Mouse (Mus musculus): ENCODE measurements at regions not wholly inside any gene's neighbourhood (a gene's known extent, or its start where the extent isn't known, plus 50 kb on each side); places are given as distances from the start of the nearest gene placed in this dataset.

GRCm38 (mm10) chr1:137636321-137636944, 539.1 kb downstream of the Ptprc start:
- DNase-seq (ENCODE audit: low read depth): no peak

GRCm38 (mm10) chr1:137635781-137636180, 539.7 kb downstream of the Ptprc start:
- no peak for DNase-seq (ENCODE audit: low read depth)

GRCm38 (mm10) chr1:137631546-137631945, 544.0 kb downstream of the Ptprc start:
- no peak for DNase-seq (ENCODE audit: low read depth)

GRCm38 (mm10) chr1:137620672-137621071, 554.8 kb downstream of the Ptprc start:
- DNase-seq (ENCODE audit: low read depth): no peak

- no peak for DNase-seq (ENCODE audit: low read depth)
These were observed 557.3 kb downstream of the Ptprc start for GRCm38 (mm10) chr1:137618231-137618630.

GRCm38 (mm10) chr1:137617513-137617912, 558.0 kb downstream of the Ptprc start:
- DNase-seq (ENCODE audit: low read depth): no peak

- no peak for DNase-seq (ENCODE audit: low read depth)
These were observed 568.8 kb downstream of the Ptprc start for GRCm38 (mm10) chr1:137606716-137607115.

GRCm38 (mm10) chr1:137605890-137606663, 569.4 kb downstream of the Ptprc start:
- DNase-seq (ENCODE audit: low read depth): no peak

- DNase-seq (ENCODE audit: low read depth): no peak
These were observed 581.8 kb downstream of the Ptprc start for GRCm38 (mm10) chr1:137593732-137594131.

GRCm38 (mm10) chr1:137591891-137592290, 583.6 kb downstream of the Ptprc start:
- DNase-seq (ENCODE audit: low read depth): no peak

GRCm38 (mm10) chr1:137591295-137591694, 584.2 kb downstream of the Ptprc start:
- no peak for DNase-seq (ENCODE audit: low read depth)

- DNase-seq (ENCODE audit: low read depth): no peak
These were observed 586.9 kb downstream of the Ptprc start for GRCm38 (mm10) chr1:137588304-137589300.

- DNase-seq (ENCODE audit: low read depth): no peak
These were observed 587.9 kb downstream of the Ptprc start for GRCm38 (mm10) chr1:137587481-137588228.

GRCm38 (mm10) chr1:137584696-137585095, 590.8 kb downstream of the Ptprc start:
- DNase-seq (ENCODE audit: low read depth): no peak

- DNase-seq (ENCODE audit: low read depth): no peak
These were observed 591.3 kb downstream of the Ptprc start for GRCm38 (mm10) chr1:137584104-137584675.

- DNase-seq (ENCODE audit: low read depth): no peak
These were observed 597.9 kb downstream of the Ptprc start for GRCm38 (mm10) chr1:137577639-137578038.

- DNase-seq (ENCODE audit: low read depth): no peak
These were observed 599.3 kb downstream of the Ptprc start for GRCm38 (mm10) chr1:137576174-137576573.

- no peak for DNase-seq (ENCODE audit: low read depth)
These were observed 600.1 kb downstream of the Ptprc start for GRCm38 (mm10) chr1:137575380-137575779.

- DNase-seq (ENCODE audit: low read depth): no peak
These were observed 603.3 kb downstream of the Ptprc start for GRCm38 (mm10) chr1:137571905-137572865.

All from gonadal fat pad, adult 2 months (tissue).